Comparison of ENCODE assay signal across 9 mouse cellular contexts in genomic region chr4:137724766-137725165, GRCm38 (mm10).
DNase-seq lines count a peak whose midpoint lies in the region; ATAC-seq and TF ChIP-seq lines count a peak whose summit lies in the region.
"Had no signal": no experiment of that assay in that cellular context is flagged by ENCODE, and none has a peak within 500 bp of the region (broad histone marks: within the 10 kb centered on the region; RNA-seq: fewer than 3 reads in every experiment).

No protein-coding gene starts in this region.

- peak; percentile 80 for ATAC-seq in megakaryocyte progenitor cell, adult 5-6 weeks (replicated peaks; ENCODE audit: poor library complexity)

- intact Hi-C loops in heart, postnatal 25 days (cut with DNase I), result loop anchor here (10.0 kb wide), 1 partner anchor 390 kb away; no protein-coding TSS in a partner anchor
- intact Hi-C loops in gastrocnemius, adult 2 months (cut with DNase I), result loop anchor here (1.0 kb wide), 1 partner anchor 41 kb away; no protein-coding TSS in a partner anchor

- peak; percentile 97 for DNase-seq in heart, adult 11 months
- no peak for DNase-seq in heart, postnatal 25 days (ENCODE audit: low spot score)
- peak; percentile 62 for DNase-seq in 416B (ENCODE audit: low read depth)
- DNase-seq in adrenal gland, postnatal 25 days, result peak; percentile 59
- peak; percentile 89 for DNase-seq in gastrocnemius, adult 2 months
- peak; percentile 75 for DNase-seq in kidney, postnatal 10 days
- DNase-seq in thymus, postnatal 14 days, result peak; percentile 76

- peak overlapping the region; percentile 62 for H3K4me3 ChIP-seq in gastrocnemius, adult 2 months
- H3K4me3 ChIP-seq: limb, embryonic 13.5 days had no signal

- H3K27ac ChIP-seq in gastrocnemius, adult 2 months, result peak overlapping the region; percentile 85
- H3K27ac ChIP-seq: limb, embryonic 13.5 days had no signal

- peak; percentile 97 for TF ChIP-seq CTCF in gastrocnemius, adult 2 months (IDR thresholded peaks at IDR 0.05)
